Comparison of ENCODE assay signal across 10 mouse cellular contexts in genomic region chr8:111820018-111820417, GRCm38 (mm10). TPM values are rescaled to one million over a fixed set of nuclear protein-coding genes. Genes with fewer than 3 reads are reported as not detected.
A peak's percentile ranks its signal among the peaks of the same experiment; 100 is the strongest.
DNase-seq lines count a peak whose midpoint lies in the region; ATAC-seq lines count a peak whose summit lies in the region.
"Had no signal": no experiment of that assay in that cellular context is flagged by ENCODE, and none has a peak within 500 bp of the region (broad histone marks: within the 10 kb centered on the region; RNA-seq: fewer than 3 reads in every experiment).

No protein-coding gene starts in this region.

- no peak overlapping the region for H3K4me3 ChIP-seq in hindbrain, embryonic 13.5 days
- no peak overlapping the region for H3K4me3 ChIP-seq in hindbrain, embryonic 14.5 days (replicated peaks; ENCODE audit: low read length)
- H3K4me3 ChIP-seq in kidney, embryonic 16.5 days (ENCODE audit: low read length): no peak overlapping the region
- H3K4me3 ChIP-seq: hindbrain, embryonic 10.5 days had no signal

- H3K4me2 ChIP-seq in hindbrain, embryonic 13.5 days: no peak overlapping the region
- H3K4me2 ChIP-seq in hindbrain, embryonic 14.5 days (replicated peaks): no peak overlapping the region
- no peak overlapping the region for H3K4me2 ChIP-seq in kidney, embryonic 16.5 days (replicated peaks; ENCODE audit: low read depth, low read length)

- no peak for ATAC-seq in hindbrain, embryonic 13.5 days (ENCODE audit: low FRiP score)
- no peak for ATAC-seq in hindbrain, embryonic 14.5 days (ENCODE audit: low FRiP score)
- ATAC-seq in kidney, embryonic 16.5 days (ENCODE audit: low FRiP score, low TSS enrichment): 0 out of 2 replicates have a peak, but pooled peaks have one; percentile 51

- H3K27ac ChIP-seq in hindbrain, embryonic 13.5 days: 0 out of 2 replicates have a peak overlapping the region, but pooled peaks have one; percentile 50
- no peak overlapping the region for H3K27ac ChIP-seq in hindbrain, embryonic 14.5 days
- peak overlapping the region; percentile 78 for H3K27ac ChIP-seq in kidney, embryonic 16.5 days (ENCODE audit: low read length)
- H3K27ac ChIP-seq: hindbrain, embryonic 10.5 days had no signal

- no peaks in the 10 kb centered on the region for H3K9me3 ChIP-seq in hindbrain, embryonic 13.5 days
- no peaks in the 10 kb centered on the region for H3K9me3 ChIP-seq in hindbrain, embryonic 14.5 days (ENCODE audit: control insufficient read depth, low read length)
- no peaks in the 10 kb centered on the region for H3K9me3 ChIP-seq in kidney, embryonic 16.5 days (ENCODE audit: low read length)
- H3K9me3 ChIP-seq: hindbrain, embryonic 10.5 days had no signal

- WGBS in hindbrain, embryonic 13.5 days: 77% methylated on average over 12 of the region's 12 CpGs
- 84% methylated on average over 12 of the region's 12 CpGs for WGBS in hindbrain, embryonic 14.5 days
- 80% methylated on average over 12 of the region's 12 CpGs for WGBS in kidney, embryonic 16.5 days

- H3K27me3 ChIP-seq in hindbrain, embryonic 13.5 days: no peaks in the 10 kb centered on the region
- H3K27me3 ChIP-seq in hindbrain, embryonic 14.5 days (ENCODE audit: control insufficient read depth, insufficient read depth, low read length): no peaks in the 10 kb centered on the region
- H3K27me3 ChIP-seq in kidney, embryonic 16.5 days (ENCODE audit: insufficient read depth, low read length): no peaks in the 10 kb centered on the region
- H3K27me3 ChIP-seq: CH12.LX had no signal

- H3K36me3 ChIP-seq in hindbrain, embryonic 13.5 days: peaks cover 52% of the 10 kb centered on the region
- peaks cover 26% of the 10 kb centered on the region for H3K36me3 ChIP-seq in hindbrain, embryonic 14.5 days (replicated peaks; ENCODE audit: control insufficient read depth, insufficient read depth)
- peaks cover 35% of the 10 kb centered on the region for H3K36me3 ChIP-seq in kidney, embryonic 16.5 days (ENCODE audit: insufficient read depth, low read length)

- no peak overlapping the region for H3K9ac ChIP-seq in hindbrain, embryonic 13.5 days
- H3K9ac ChIP-seq in hindbrain, embryonic 14.5 days: no peak overlapping the region
- H3K9ac ChIP-seq in kidney, embryonic 16.5 days (replicated peaks; ENCODE audit: low read length): no peak overlapping the region

- no peaks in the 10 kb centered on the region for H3K4me1 ChIP-seq in hindbrain, embryonic 13.5 days (replicated peaks)
- H3K4me1 ChIP-seq in hindbrain, embryonic 14.5 days (replicated peaks; ENCODE audit: control insufficient read depth, insufficient read depth, low read length): no peaks in the 10 kb centered on the region
- no peaks in the 10 kb centered on the region for H3K4me1 ChIP-seq in kidney, embryonic 16.5 days (ENCODE audit: insufficient read depth, low read length)
- H3K4me1 ChIP-seq: hindbrain, embryonic 10.5 days had no signal

- DNase-seq in hindbrain, embryonic 14.5 days (ENCODE audit: low spot score): no peak
- peak; percentile 36 to 39 for DNase-seq in right cerebral cortex, postnatal 10 days (ENCODE audit: low spot score in 2 of 2)
- DNase-seq in right cerebral cortex, postnatal 4 days: no peak
- DNase-seq in cerebellum, postnatal 14 days: no peak
- no peak for DNase-seq in thymus, postnatal 14 days
- DNase-seq: cerebellum, postnatal 25 days had no signal

RNA-seq across cellular contexts. Expression of gene Cfdp1, which starts 34.1 kb away (rescaled TPM):
- 196 and 199 TPM in 2 replicates for polyA plus RNA-seq in hindbrain, embryonic 13.5 days (2015; fragmentation: Nextera tagmentation; extraction: Ambion mirVana)
- 155 and 172 TPM in 2 replicates for polyA plus RNA-seq in hindbrain, embryonic 14.5 days (2014; fragmentation: Nextera tagmentation; extraction: Ambion mirVana)
- polyA plus RNA-seq in kidney, embryonic 16.5 days (2015; fragmentation: Nextera tagmentation; extraction: Ambion mirVana): 220 and 232 TPM in 2 replicates

RNA-seq across cellular contexts. Expression of gene Tmem170, which starts 56.5 kb away (rescaled TPM):
- 5.7 and 5.9 TPM in 2 replicates for polyA plus RNA-seq in hindbrain, embryonic 13.5 days (2015; fragmentation: Nextera tagmentation; extraction: Ambion mirVana)
- 2.8 and 3.7 TPM in 2 replicates for polyA plus RNA-seq in hindbrain, embryonic 14.5 days (2014; fragmentation: Nextera tagmentation; extraction: Ambion mirVana)
- polyA plus RNA-seq in kidney, embryonic 16.5 days (2015; fragmentation: Nextera tagmentation; extraction: Ambion mirVana): 10.6 and 13.7 TPM in 2 replicates

Comparison
In these comparisons a context has a peak if more than half of its experiments do, and no peak if none do; other contexts are left out.
1. DNase-seq: peak in right cerebral cortex, postnatal 10 days (2 of 2); none in hindbrain, embryonic 14.5 days (single experiment), right cerebral cortex, postnatal 4 days (single experiment), cerebellum, postnatal 14 days (0 of 2) and thymus, postnatal 14 days (single experiment).